Mouse (Mus musculus) liver, embryonic 14 days (tissue): ENCODE data around the gene Clcnkb. TPM values are rescaled to one million over a fixed set of nuclear protein-coding genes. Genes with fewer than 3 reads are reported as not detected.

ENCODE experiments used
- polyA plus RNA-seq: library from polyadenylated mRNA; depleted of rRNA; stranded (reverse); fragments of >200 nt; gene quantifications from 2 replicates; pipeline ENCODE4 v1.2.3, GENCODE M21; 2012; rRNA removed

The Clcnkb gene
- polyA plus RNA-seq = not detected in 2 replicates

DNA sequence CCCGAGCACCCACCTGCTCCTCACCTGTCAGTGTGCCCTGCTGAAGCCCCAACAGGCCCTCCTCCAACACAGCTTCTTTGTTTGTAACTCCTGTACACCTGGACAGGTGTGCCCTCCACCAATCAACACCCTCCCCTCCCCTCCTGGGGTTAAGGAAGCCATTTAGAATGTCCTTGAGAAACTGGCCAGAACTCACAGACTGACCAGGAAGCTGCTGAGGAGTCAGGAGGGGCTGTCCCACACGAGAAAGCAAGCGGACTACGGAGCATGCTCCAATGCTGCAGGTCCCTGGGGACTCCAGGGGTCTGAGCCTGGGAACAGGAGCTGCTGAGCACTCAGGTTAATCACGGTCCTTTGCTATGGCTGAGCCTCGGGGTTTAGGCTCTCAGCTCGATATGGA is at the start of gene Clcnkb:
Gene Clcnkb (minus strand): TSS at position 91 of the 400 bp plus-strand sequence.

GRCm38 (mm10) chr4:141444451-141445327 is 28.9 kb upstream of the Clcnkb start, which contains the start of gene Zbtb17:
Gene Zbtb17 (plus strand): TSS chr4:141444654.

DNA sequence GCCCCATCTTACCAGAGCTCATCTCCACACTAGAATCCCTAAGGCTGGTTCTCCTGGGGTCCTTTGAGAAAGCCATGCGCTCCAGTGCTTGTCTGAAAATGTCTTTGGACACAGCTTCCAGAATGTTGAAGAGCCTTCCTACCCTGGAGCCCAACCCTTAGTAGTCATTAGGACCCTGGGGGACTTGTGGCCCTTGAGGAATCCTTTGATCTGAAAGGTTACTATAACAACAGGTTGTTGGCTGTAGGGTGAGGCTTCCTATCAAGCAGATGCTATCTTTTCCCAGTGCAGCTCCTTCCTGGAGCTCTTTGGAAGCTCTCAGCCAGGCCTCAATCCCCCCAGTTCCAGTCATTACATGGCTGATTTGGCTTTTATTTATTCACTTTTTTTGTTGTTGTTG is 20.2 kb upstream of the Clcnkb start, which contains the start of gene Srarp:
Gene Srarp (minus strand): TSS at position 132 of the 400 bp plus-strand sequence.

GRCm38 (mm10) chr4:141420192-141420829 is 4.5 kb upstream of the Clcnkb start, which contains the start of gene Hspb7:
Gene Hspb7 (plus strand): TSS chr4:141420779.

GRCm38 (mm10) chr4:141398545-141398944 is 17.3 kb downstream of the Clcnkb start, which contains the start of gene Clcnka:
Gene Clcnka (minus strand): TSS chr4:141398724.

GRCm38 (mm10) chr4:141367997-141368791 is 47.6 kb downstream of the Clcnkb start, which contains the start of gene Fam131c:
Gene Fam131c (plus strand): TSS chr4:141368220.

Other genes starting within 250 kb of the Clcnkb start
- 0.76 and 0.78 TPM in 2 replicates for gene Rsg1, start 202.1 kb downstream of the Clcnkb start, polyA plus RNA-seq
- gene Arhgef19, start 176.5 kb downstream of the Clcnkb start, polyA plus RNA-seq = 0.84 and 0.97 TPM in 2 replicates
- 1.3 and 1.5 TPM in 2 replicates for gene Epha2, start 114.8 kb downstream of the Clcnkb start, polyA plus RNA-seq
- gene Fam131c, start 47.8 kb downstream of the Clcnkb start, polyA plus RNA-seq = 0.02 and 0.07 TPM in 2 replicates
- gene Clcnka, start 17.3 kb downstream of the Clcnkb start, polyA plus RNA-seq = 0.01 TPM in 1 of 2 replicates, not detected in the other
- gene Hspb7, start 4.8 kb upstream of the Clcnkb start, polyA plus RNA-seq = 0.05 and 0.17 TPM in 2 replicates
- not detected in 2 replicates for gene Srarp, start 20.1 kb upstream of the Clcnkb start, polyA plus RNA-seq
- gene Zbtb17, start 28.6 kb upstream of the Clcnkb start, polyA plus RNA-seq = 8.0 and 8.6 TPM in 2 replicates
- 3.2 and 4.0 TPM in 2 replicates for gene Spen, start 122.6 kb upstream of the Clcnkb start, polyA plus RNA-seq
- 1.1 and 1.2 TPM in 2 replicates for gene Fblim1, start 190.1 kb upstream of the Clcnkb start, polyA plus RNA-seq
- gene Tmem82, start 202.6 kb upstream of the Clcnkb start, polyA plus RNA-seq = 2.1 and 2.4 TPM in 2 replicates
- gene Slc25a34, start 207.8 kb upstream of the Clcnkb start, polyA plus RNA-seq = 0.02 and 0.07 TPM in 2 replicates
- 3.4 and 3.9 TPM in 2 replicates for gene Plekhm2, start 248.9 kb upstream of the Clcnkb start, polyA plus RNA-seq